Mouse (Mus musculus): ENCODE data around the gene Iqce. TPM values are rescaled to one million over a fixed set of nuclear protein-coding genes. Genes with fewer than 3 reads are reported as not detected.

Gene Iqce
- polyA plus RNA-seq, 1 experiment: 7.5 TPM

DNA sequence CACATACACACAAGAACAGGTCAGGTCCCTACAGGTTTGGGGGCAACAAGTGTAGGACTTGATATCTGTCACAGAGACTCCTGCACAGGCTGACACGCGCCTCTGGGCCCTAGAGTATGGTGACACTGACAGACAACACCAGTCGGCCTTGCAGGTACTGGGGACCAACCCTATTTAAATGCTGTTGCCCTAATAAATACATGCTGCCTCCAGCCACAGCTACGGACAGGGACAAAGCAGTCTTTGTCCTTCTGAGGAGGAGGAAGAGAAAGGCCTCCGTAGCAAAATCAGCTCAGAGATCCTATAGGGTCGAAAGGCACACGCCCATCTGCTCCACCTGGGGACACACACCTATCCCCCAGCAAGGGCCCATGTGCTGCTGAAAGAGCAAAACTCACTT is 6.2 kb downstream of the Iqce start:
- Histone ChIP-seq H3K79me3 (ENCODE audit: low read depth) (peaks cover 7% of the 10 kb centered on the region), H3K36me3 (ENCODE audit: control insufficient read depth, insufficient read depth) (peaks cover 33% of the 10 kb centered on the region), H3K4me3 (ENCODE audit: insufficient read depth, poor library complexity, severe bottlenecking) (no peak overlapping the region), H3K79me2 (ENCODE audit: control insufficient read depth, insufficient read depth) (peaks cover 14% of the 10 kb centered on the region), H3ac (ENCODE audit: control insufficient read depth, insufficient read length, low read depth) (no peak overlapping the region), H3K27me3 (ENCODE audit: control insufficient read depth, insufficient read depth, insufficient read length) (no peaks in the 10 kb centered on the region)
- TF ChIP-seq MYOD1 (IDR thresholded peaks at IDR 0.05; ENCODE audit: control insufficient read depth, insufficient read length, low read depth) (no peak), USF1 (IDR thresholded peaks at IDR 0.05; ENCODE audit: low read depth) (no peak), FOSL1 (IDR thresholded peaks at IDR 0.05; ENCODE audit: insufficient read depth, low read length, poor library complexity, severe bottlenecking) (no peak), MAX (IDR thresholded peaks at IDR 0.05) (no peak), CEBPB (IDR thresholded peaks at IDR 0.05; ENCODE audit: low read depth) (no peak), MYOG (IDR thresholded peaks at IDR 0.05; ENCODE audit: control insufficient read depth, extremely low read depth, insufficient read length) (no peak), CTCF (IDR thresholded peaks at IDR 0.05; ENCODE audit: control insufficient read depth, insufficient read depth, insufficient read length) (no peak)

DNA sequence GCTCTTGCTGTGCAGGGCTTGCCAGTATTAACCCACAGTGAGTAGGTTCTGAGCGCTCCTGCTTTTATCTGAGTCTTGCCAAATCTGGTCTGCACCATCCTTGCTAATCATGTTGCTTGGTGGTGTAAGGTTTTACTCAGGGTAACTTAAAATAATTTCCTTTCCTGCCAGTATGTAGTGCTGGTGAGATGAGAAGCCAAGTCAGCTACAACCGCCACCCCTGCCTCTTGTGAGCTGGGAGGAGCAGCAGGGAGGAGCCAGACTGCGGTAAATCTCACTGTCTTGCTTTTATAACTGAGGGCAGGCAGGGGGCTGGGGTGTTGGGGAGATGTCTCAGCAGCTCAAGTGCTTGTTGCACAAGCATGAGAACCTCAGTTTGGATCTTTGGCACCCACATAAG is 13.7 kb downstream of the Iqce start:
- H3ac ChIP-seq (ENCODE audit: control insufficient read depth, insufficient read length, low read depth): no peak overlapping the region
- no peak for TF ChIP-seq MYOG (IDR thresholded peaks at IDR 0.05; ENCODE audit: control insufficient read depth, extremely low read depth, insufficient read length)
- TF ChIP-seq MYOD1 (IDR thresholded peaks at IDR 0.05; ENCODE audit: control insufficient read depth, insufficient read length, low read depth): no peak
- no peak for TF ChIP-seq MAX (IDR thresholded peaks at IDR 0.05)
- TF ChIP-seq CTCF (IDR thresholded peaks at IDR 0.05; ENCODE audit: control insufficient read depth, insufficient read depth, insufficient read length): no peak
- no peak for TF ChIP-seq USF1 (IDR thresholded peaks at IDR 0.05; ENCODE audit: low read depth)
- H3K79me2 ChIP-seq (ENCODE audit: control insufficient read depth, insufficient read depth): no peaks in the 10 kb centered on the region
- no peaks in the 10 kb centered on the region for H3K79me3 ChIP-seq (ENCODE audit: low read depth)
- H3K27me3 ChIP-seq (ENCODE audit: control insufficient read depth, insufficient read depth, insufficient read length): no peaks in the 10 kb centered on the region
- H3K36me3 ChIP-seq (ENCODE audit: control insufficient read depth, insufficient read depth): peaks cover 14% of the 10 kb centered on the region
- H3K4me3 ChIP-seq (ENCODE audit: insufficient read depth, poor library complexity, severe bottlenecking): no peak overlapping the region

DNA sequence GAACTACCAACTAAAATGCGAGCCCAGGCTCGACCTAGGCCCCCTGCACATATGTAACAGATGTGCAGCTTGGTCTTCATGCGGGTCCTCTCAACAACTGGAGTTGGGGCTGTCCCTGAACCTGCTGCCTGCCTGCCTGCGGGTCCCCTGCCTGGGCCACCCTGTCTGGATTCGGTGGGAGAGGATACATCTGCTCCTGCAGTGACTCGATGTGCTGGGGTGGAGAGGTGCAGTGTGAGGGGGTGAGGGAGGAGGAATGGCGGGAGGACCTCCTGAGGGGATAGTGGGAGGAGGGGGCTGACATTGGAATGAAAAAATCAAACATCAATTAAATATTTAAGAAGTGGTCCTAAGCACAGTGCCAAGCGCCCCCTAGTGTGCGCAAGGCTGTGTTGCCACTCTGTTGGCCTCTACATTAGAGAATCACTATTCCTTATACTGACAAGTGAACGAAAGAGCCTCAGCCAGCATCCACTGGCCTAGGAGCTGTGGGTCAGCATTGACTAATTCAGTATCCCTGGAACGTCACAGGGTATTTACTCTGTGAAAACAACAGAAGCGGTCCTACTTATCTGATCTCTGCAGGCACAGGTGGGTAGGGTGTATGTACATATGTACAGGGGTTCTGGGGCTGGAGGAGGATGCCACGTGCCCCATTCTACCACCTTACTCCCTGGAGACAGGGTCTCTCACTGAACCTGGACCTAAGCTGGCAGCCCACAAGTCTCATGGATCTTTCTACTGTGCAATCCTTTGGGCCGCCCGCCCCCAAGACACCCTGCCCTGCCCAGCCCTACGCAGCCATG is 17.6 kb downstream of the Iqce start:
- Histone ChIP-seq H3ac (ENCODE audit: control insufficient read depth, insufficient read length, low read depth) (no peak overlapping the region), H3K4me3 (ENCODE audit: insufficient read depth, poor library complexity, severe bottlenecking) (no peak overlapping the region), H3K79me3 (ENCODE audit: low read depth) (no peaks in the 10 kb centered on the region), H3K27me3 (ENCODE audit: control insufficient read depth, insufficient read depth, insufficient read length) (no peaks in the 10 kb centered on the region), H3K79me2 (ENCODE audit: control insufficient read depth, insufficient read depth) (no peaks in the 10 kb centered on the region), H3K36me3 (ENCODE audit: control insufficient read depth, insufficient read depth) (peaks cover 4% of the 10 kb centered on the region)
- no peak for TF ChIP-seq FOSL1 (IDR thresholded peaks at IDR 0.05; ENCODE audit: insufficient read depth, low read length, poor library complexity, severe bottlenecking)
- TF ChIP-seq CEBPB (IDR thresholded peaks at IDR 0.05; ENCODE audit: low read depth): no peak
- TF ChIP-seq CTCF (IDR thresholded peaks at IDR 0.05; ENCODE audit: control insufficient read depth, insufficient read depth, insufficient read length): peak; percentile 58

DNA sequence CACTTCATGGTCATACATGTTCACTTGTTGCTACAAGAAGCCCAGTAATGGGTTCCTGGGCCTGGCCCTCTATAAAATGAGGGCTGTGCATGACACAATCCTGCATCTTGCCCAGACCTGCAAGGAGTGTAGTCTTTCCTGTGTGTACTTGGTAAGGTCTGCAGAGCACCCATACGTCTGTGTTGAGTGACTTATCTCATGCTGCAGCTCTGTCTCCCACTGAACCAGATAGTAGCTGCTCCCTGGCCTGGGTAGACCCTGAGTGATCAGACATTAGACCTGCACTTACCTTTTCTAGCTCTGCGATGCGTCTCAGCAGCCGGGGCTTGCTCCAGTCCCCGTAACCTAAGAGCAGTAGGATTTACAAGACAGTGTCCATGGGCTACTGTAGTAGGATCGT is 20.1 kb downstream of the Iqce start:
- Histone ChIP-seq H3K36me3 (ENCODE audit: control insufficient read depth, insufficient read depth) (peaks cover 8% of the 10 kb centered on the region), H3K79me3 (ENCODE audit: low read depth) (no peaks in the 10 kb centered on the region)

DNA sequence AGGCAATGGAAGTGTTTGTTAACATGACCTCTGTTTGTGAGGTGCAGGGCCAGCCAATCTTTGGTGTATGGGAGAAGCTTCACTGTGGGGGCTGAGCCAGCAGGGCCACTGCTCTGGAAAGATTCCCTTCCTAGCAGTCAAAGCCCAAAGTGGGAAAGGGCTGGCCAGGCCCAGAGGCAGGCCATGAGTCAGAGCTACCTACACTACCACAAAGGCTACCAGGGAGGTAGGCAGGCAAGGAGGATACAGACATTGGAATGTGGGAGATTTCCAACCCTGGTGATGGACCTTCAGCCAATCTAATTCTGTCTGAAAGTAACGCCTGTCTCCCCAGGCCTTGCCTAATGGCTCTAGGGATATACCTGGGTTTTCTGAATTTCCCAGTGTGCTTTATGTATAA is 21.2 kb downstream of the Iqce start:
- Histone ChIP-seq H3K36me3 (ENCODE audit: control insufficient read depth, insufficient read depth) (peaks cover 8% of the 10 kb centered on the region), H3K79me2 (ENCODE audit: control insufficient read depth, insufficient read depth) (no peaks in the 10 kb centered on the region)

More for the DNA sequence above, 20.1 kb downstream of the Iqce start:
- no peaks in the 10 kb centered on the region for H3K79me2 ChIP-seq (ENCODE audit: control insufficient read depth, insufficient read depth)
- no peak overlapping the region for H3K4me3 ChIP-seq (ENCODE audit: insufficient read depth, poor library complexity, severe bottlenecking)
- TF ChIP-seq MYOD1 (IDR thresholded peaks at IDR 0.05; ENCODE audit: control insufficient read depth, insufficient read length, low read depth) (no peak), CTCF (IDR thresholded peaks at IDR 0.05; ENCODE audit: control insufficient read depth, insufficient read depth, insufficient read length) (no peak)
- H3K27me3 ChIP-seq (ENCODE audit: control insufficient read depth, insufficient read depth, insufficient read length): no peaks in the 10 kb centered on the region
- H3ac ChIP-seq (ENCODE audit: control insufficient read depth, insufficient read length, low read depth): no peak overlapping the region

GRCm38 (mm10) chr5:140680051-140680450 is 22.1 kb downstream of the Iqce start:
- no peaks in the 10 kb centered on the region for H3K79me2 ChIP-seq (ENCODE audit: control insufficient read depth, insufficient read depth)
- peaks cover 8% of the 10 kb centered on the region for H3K36me3 ChIP-seq (ENCODE audit: control insufficient read depth, insufficient read depth)
- no peaks in the 10 kb centered on the region for H3K27me3 ChIP-seq (ENCODE audit: control insufficient read depth, insufficient read depth, insufficient read length)
- no peak overlapping the region for H3ac ChIP-seq (ENCODE audit: control insufficient read depth, insufficient read length, low read depth)
- no peaks in the 10 kb centered on the region for H3K79me3 ChIP-seq (ENCODE audit: low read depth)
- no peak overlapping the region for H3K4me3 ChIP-seq (ENCODE audit: insufficient read depth, poor library complexity, severe bottlenecking)
- TF ChIP-seq CEBPB (IDR thresholded peaks at IDR 0.05; ENCODE audit: low read depth) (no peak), FOSL1 (IDR thresholded peaks at IDR 0.05; ENCODE audit: insufficient read depth, low read length, poor library complexity, severe bottlenecking) (no peak), MYOD1 (IDR thresholded peaks at IDR 0.05; ENCODE audit: control insufficient read depth, insufficient read length, low read depth) (no peak), MYOG (IDR thresholded peaks at IDR 0.05; ENCODE audit: control insufficient read depth, extremely low read depth, insufficient read length) (no peak), USF1 (IDR thresholded peaks at IDR 0.05; ENCODE audit: low read depth) (no peak), MAX (IDR thresholded peaks at IDR 0.05) (no peak), CTCF (IDR thresholded peaks at IDR 0.05; ENCODE audit: control insufficient read depth, insufficient read depth, insufficient read length) (no peak)

More for the DNA sequence above, 21.2 kb downstream of the Iqce start:
- Histone ChIP-seq H3K4me3 (ENCODE audit: insufficient read depth, poor library complexity, severe bottlenecking) (no peak overlapping the region), H3ac (ENCODE audit: control insufficient read depth, insufficient read length, low read depth) (no peak overlapping the region), H3K27me3 (ENCODE audit: control insufficient read depth, insufficient read depth, insufficient read length) (no peaks in the 10 kb centered on the region), H3K79me3 (ENCODE audit: low read depth) (no peaks in the 10 kb centered on the region)
- TF ChIP-seq MAX (IDR thresholded peaks at IDR 0.05): no peak
- TF ChIP-seq CEBPB (IDR thresholded peaks at IDR 0.05; ENCODE audit: low read depth): no peak
- TF ChIP-seq USF1 (IDR thresholded peaks at IDR 0.05; ENCODE audit: low read depth): no peak
- TF ChIP-seq CTCF (IDR thresholded peaks at IDR 0.05; ENCODE audit: control insufficient read depth, insufficient read depth, insufficient read length): no peak
- TF ChIP-seq FOSL1 (IDR thresholded peaks at IDR 0.05; ENCODE audit: insufficient read depth, low read length, poor library complexity, severe bottlenecking): no peak
- TF ChIP-seq MYOG (IDR thresholded peaks at IDR 0.05; ENCODE audit: control insufficient read depth, extremely low read depth, insufficient read length): no peak
- no peak for TF ChIP-seq MYOD1 (IDR thresholded peaks at IDR 0.05; ENCODE audit: control insufficient read depth, insufficient read length, low read depth)

Measured in C2C12 (cell line).